Comparison of ENCODE assay signal across 21 mouse cellular contexts in genomic region chr4:137460676-137461075, GRCm38 (mm10). TPM values are rescaled to one million over a fixed set of nuclear protein-coding genes. Genes with fewer than 3 reads are reported as not detected.
DNase-seq lines count a peak whose midpoint lies in the region; ATAC-seq and TF ChIP-seq lines count a peak whose summit lies in the region.
"Had no signal": no experiment of that assay in that cellular context is flagged by ENCODE, and none has a peak within 500 bp of the region (broad histone marks: within the 10 kb centered on the region; RNA-seq: fewer than 3 reads in every experiment).

No protein-coding gene starts in this region.

- H3K27me3 ChIP-seq in heart, embryonic 15.5 days = no peaks in the 10 kb centered on the region
- H3K27me3 ChIP-seq in lung, embryonic 15.5 days = no peaks in the 10 kb centered on the region
- no peaks in the 10 kb centered on the region for H3K27me3 ChIP-seq in limb, embryonic 15.5 days
- H3K27me3 ChIP-seq: Patski had no signal

- H3K36me3 ChIP-seq in heart, embryonic 15.5 days = no peaks in the 10 kb centered on the region
- H3K36me3 ChIP-seq in lung, embryonic 15.5 days = no peaks in the 10 kb centered on the region
- H3K36me3 ChIP-seq in limb, embryonic 15.5 days = no peaks in the 10 kb centered on the region

- no peak for DNase-seq in heart, postnatal 36 days
- no peak for DNase-seq in lung, adult 2 months
- DNase-seq in frontal cortex, postnatal 36 days (ENCODE audit: low spot score in 2 of 2) = no peak
- DNase-seq: cerebellum, adult 2 months; lung, postnatal 10 days; right cerebral cortex, postnatal 14 days had no signal

- TF ChIP-seq CTCF in lung, adult 2 months (IDR thresholded peaks at IDR 0.05; ENCODE audit: insufficient read depth, low read length) = no peak

- H3K9me3 ChIP-seq in heart, embryonic 15.5 days (replicated peaks) = no peaks in the 10 kb centered on the region
- no peaks in the 10 kb centered on the region for H3K9me3 ChIP-seq in lung, embryonic 15.5 days
- no peaks in the 10 kb centered on the region for H3K9me3 ChIP-seq in limb, embryonic 15.5 days

- no peak for TF ChIP-seq POLR2A in lung, adult 2 months (IDR thresholded peaks at IDR 0.05; ENCODE audit: borderline replicate concordance, extremely low read depth, low read depth, low read length)

- peak overlapping the region; percentile 70 for H3K27ac ChIP-seq in heart, embryonic 15.5 days
- H3K27ac ChIP-seq in lung, embryonic 15.5 days = peak overlapping the region; percentile 60
- H3K27ac ChIP-seq in brown adipose tissue, adult 24 weeks (replicated peaks; ENCODE audit: low read depth, low read length) = peak overlapping the region; percentile 86
- peak overlapping the region; percentile 9; the same call in 1 of the 2 replicates for H3K27ac ChIP-seq in limb, embryonic 15.5 days

- H3K4me3 ChIP-seq in heart, embryonic 15.5 days = no peak overlapping the region
- H3K4me3 ChIP-seq in lung, embryonic 15.5 days = no peak overlapping the region
- H3K4me3 ChIP-seq in lung, adult 2 months (replicated peaks; ENCODE audit: extremely low read depth, low read depth, low read length) = no peak overlapping the region
- no peak overlapping the region for H3K4me3 ChIP-seq in brown adipose tissue, adult 24 weeks (ENCODE audit: insufficient read depth, low read depth, low read length)
- H3K4me3 ChIP-seq in limb, embryonic 15.5 days = no peak overlapping the region
- H3K4me3 ChIP-seq: myocyte had no signal

- H3K4me1 ChIP-seq in heart, embryonic 15.5 days (replicated peaks) = peaks cover 33% of the 10 kb centered on the region
- H3K4me1 ChIP-seq in lung, embryonic 15.5 days = peaks cover 66% of the 10 kb centered on the region
- no peaks in the 10 kb centered on the region; the same call in 1 of the 2 replicates for H3K4me1 ChIP-seq in lung, adult 2 months (ENCODE audit: control insufficient read depth, insufficient read depth, low read length)
- peaks cover 22% of the 10 kb centered on the region for H3K4me1 ChIP-seq in brown adipose tissue, adult 24 weeks (ENCODE audit: control insufficient read depth, insufficient read depth, insufficient read length, low read length)
- peaks cover 22% of the 10 kb centered on the region for H3K4me1 ChIP-seq in limb, embryonic 15.5 days

- ATAC-seq in heart, embryonic 15.5 days (replicated peaks; ENCODE audit: insufficient number of reproducible peaks, insufficient read depth, low FRiP score, low read depth) = no peak
- ATAC-seq in lung, embryonic 15.5 days (ENCODE audit: borderline replicate concordance, extremely low read depth, low FRiP score, low TSS enrichment) = no peak
- no peak for ATAC-seq in limb, embryonic 15.5 days (ENCODE audit: insufficient number of reproducible peaks, low FRiP score, low TSS enrichment, low read depth)
- ATAC-seq: CD4-positive, CD25-positive, alpha-beta regulatory T cell, adult 4 months; intestine, embryonic 16.5 days; Patski had no signal

- 71% methylated on average over 14 of the region's 14 CpGs for WGBS in heart, embryonic 15.5 days
- 66% methylated on average over 14 of the region's 14 CpGs for WGBS in lung, embryonic 15.5 days
- 82% methylated on average over 14 of the region's 14 CpGs for WGBS in lung, adult 2 months
- 71% methylated on average over 14 of the region's 14 CpGs for WGBS in limb, embryonic 15.5 days

- H3K9ac ChIP-seq in heart, embryonic 15.5 days = no peak overlapping the region
- no peak overlapping the region for H3K9ac ChIP-seq in lung, embryonic 15.5 days
- H3K9ac ChIP-seq in limb, embryonic 15.5 days = no peak overlapping the region

- intact Hi-C loops in heart, postnatal 36 days (cut with DNase I) = no loop called here

- H3K4me2 ChIP-seq in heart, embryonic 15.5 days = no peak overlapping the region
- no peak overlapping the region for H3K4me2 ChIP-seq in lung, embryonic 15.5 days
- no peak overlapping the region for H3K4me2 ChIP-seq in limb, embryonic 15.5 days

RNA-seq across cellular contexts. Expression of gene 1700013G24Rik, which starts 7.6 kb away (rescaled TPM):
- not detected in 2 replicates for polyA plus RNA-seq in heart, embryonic 15.5 days (2015; fragmentation: Nextera tagmentation; extraction: Ambion mirVana)
- total RNA-seq in heart, postnatal 36 days (2021) = not detected
- polyA plus RNA-seq in lung, embryonic 15.5 days (2015; fragmentation: Nextera tagmentation; extraction: Ambion mirVana) = not detected in 2 replicates
- polyA plus RNA-seq in lung, adult 2 months (2012; rRNA removed) = 0.15 TPM in 1 of 2 replicates, not detected in the other
- polyA plus RNA-seq in brown adipose tissue, adult 24 weeks (2012; ENCODE audit: insufficient read depth, insufficient read length, missing spikeins) = not detected in 2 replicates
- polyA plus RNA-seq in limb, embryonic 15.5 days (2015; fragmentation: Nextera tagmentation; extraction: Ambion mirVana) = 0.23 and 0.40 TPM in 2 replicates
- total RNA-seq: adrenal gland, adult 18-20 months; layer of hippocampus, adult 18-20 months; left cerebral cortex, adult 8-10 months; liver, adult 2 months; megakaryocyte-erythroid progenitor cell, adult 5-6 weeks had no signal
- polyA plus RNA-seq: brain, embryonic 14.5 days; CD4-positive, CD25-positive, alpha-beta regulatory T cell, adult 4 months; cerebellum, adult 2 months; intestine, embryonic 16.5 days; liver, adult 2 months; Patski had no signal

RNA-seq across cellular contexts. Expression of gene Hspg2, which starts 7.9 kb away (rescaled TPM):
- polyA plus RNA-seq in heart, embryonic 15.5 days (2015; fragmentation: Nextera tagmentation; extraction: Ambion mirVana) = 41.3 and 56.3 TPM in 2 replicates
- 100 to 1,000 TPM; 240 to 255 TPM for total RNA-seq in heart, postnatal 36 days (2021)
- 32.0 and 32.1 TPM in 2 replicates for polyA plus RNA-seq in lung, embryonic 15.5 days (2015; fragmentation: Nextera tagmentation; extraction: Ambion mirVana)
- polyA plus RNA-seq in lung, adult 2 months (2012; rRNA removed) = 67.8 and 76.2 TPM in 2 replicates
- polyA plus RNA-seq in brown adipose tissue, adult 24 weeks (2012; ENCODE audit: insufficient read depth, insufficient read length, missing spikeins) = 32.5 and 49.7 TPM in 2 replicates
- polyA plus RNA-seq in limb, embryonic 15.5 days (2015; fragmentation: Nextera tagmentation; extraction: Ambion mirVana) = 40.6 and 44.5 TPM in 2 replicates
- total RNA-seq: megakaryocyte-erythroid progenitor cell, adult 5-6 weeks had no signal
- polyA plus RNA-seq: CD4-positive, CD25-positive, alpha-beta regulatory T cell, adult 4 months had no signal

RNA-seq across cellular contexts. Expression of gene Cela3b, which starts 30.3 kb away (rescaled TPM):
- not detected in 2 replicates for polyA plus RNA-seq in heart, embryonic 15.5 days (2015; fragmentation: Nextera tagmentation; extraction: Ambion mirVana)
- not detected for total RNA-seq in heart, postnatal 36 days (2021)
- 0.16 and 0.94 TPM in 2 replicates for polyA plus RNA-seq in lung, embryonic 15.5 days (2015; fragmentation: Nextera tagmentation; extraction: Ambion mirVana)
- 0.57 and 12.5 TPM in 2 replicates for polyA plus RNA-seq in lung, adult 2 months (2012; rRNA removed)
- not detected in 2 replicates for polyA plus RNA-seq in brown adipose tissue, adult 24 weeks (2012; ENCODE audit: insufficient read depth, insufficient read length, missing spikeins)
- polyA plus RNA-seq in limb, embryonic 15.5 days (2015; fragmentation: Nextera tagmentation; extraction: Ambion mirVana) = 0.70 TPM in 1 of 2 replicates, not detected in the other
- total RNA-seq: adrenal gland, adult 18-20 months; layer of hippocampus, adult 18-20 months; left cerebral cortex, adult 8-10 months; megakaryocyte-erythroid progenitor cell, adult 5-6 weeks had no signal
- polyA plus RNA-seq: brain, embryonic 14.5 days; CD4-positive, CD25-positive, alpha-beta regulatory T cell, adult 4 months; cerebellum, adult 2 months; Patski had no signal

RNA-seq across cellular contexts. Expression of gene Cela3a, which starts 51.1 kb away (rescaled TPM):
- not detected in 2 replicates for polyA plus RNA-seq in heart, embryonic 15.5 days (2015; fragmentation: Nextera tagmentation; extraction: Ambion mirVana)
- not detected for total RNA-seq in heart, postnatal 36 days (2021)
- polyA plus RNA-seq in lung, embryonic 15.5 days (2015; fragmentation: Nextera tagmentation; extraction: Ambion mirVana) = not detected in 2 replicates
- polyA plus RNA-seq in lung, adult 2 months (2012; rRNA removed) = not detected in 2 replicates
- not detected in 2 replicates for polyA plus RNA-seq in brown adipose tissue, adult 24 weeks (2012; ENCODE audit: insufficient read depth, insufficient read length, missing spikeins)
- polyA plus RNA-seq in limb, embryonic 15.5 days (2015; fragmentation: Nextera tagmentation; extraction: Ambion mirVana) = not detected in 2 replicates
- total RNA-seq: adrenal gland, adult 18-20 months; layer of hippocampus, adult 18-20 months; left cerebral cortex, adult 8-10 months; liver, adult 2 months; megakaryocyte-erythroid progenitor cell, adult 5-6 weeks had no signal
- polyA plus RNA-seq: brain, embryonic 14.5 days; CD4-positive, CD25-positive, alpha-beta regulatory T cell, adult 4 months; cerebellum, adult 2 months; gonadal fat pad, adult 2 months; liver, adult 2 months; Patski had no signal

Comparison
In these comparisons a context has a peak if more than half of its experiments do, and no peak if none do; other contexts are left out.
1. H3K27ac ChIP-seq: peak in every context shown above with its lines; median percentile 86 in brown adipose tissue, adult 24 weeks; 70 in heart, embryonic 15.5 days; 60 in lung, embryonic 15.5 days; 9 in limb, embryonic 15.5 days.